Mouse (Mus musculus) retina, postnatal 1 day (tissue): ENCODE results near the gene Brat1.
A peak's percentile ranks its signal among the peaks of the same experiment; 100 is the strongest.

Experiments
- DNase-seq: peaks from one replicate; pipeline ENCODE4 v3.0.0-alpha.2; 2012

Brat1 gene

DNA sequence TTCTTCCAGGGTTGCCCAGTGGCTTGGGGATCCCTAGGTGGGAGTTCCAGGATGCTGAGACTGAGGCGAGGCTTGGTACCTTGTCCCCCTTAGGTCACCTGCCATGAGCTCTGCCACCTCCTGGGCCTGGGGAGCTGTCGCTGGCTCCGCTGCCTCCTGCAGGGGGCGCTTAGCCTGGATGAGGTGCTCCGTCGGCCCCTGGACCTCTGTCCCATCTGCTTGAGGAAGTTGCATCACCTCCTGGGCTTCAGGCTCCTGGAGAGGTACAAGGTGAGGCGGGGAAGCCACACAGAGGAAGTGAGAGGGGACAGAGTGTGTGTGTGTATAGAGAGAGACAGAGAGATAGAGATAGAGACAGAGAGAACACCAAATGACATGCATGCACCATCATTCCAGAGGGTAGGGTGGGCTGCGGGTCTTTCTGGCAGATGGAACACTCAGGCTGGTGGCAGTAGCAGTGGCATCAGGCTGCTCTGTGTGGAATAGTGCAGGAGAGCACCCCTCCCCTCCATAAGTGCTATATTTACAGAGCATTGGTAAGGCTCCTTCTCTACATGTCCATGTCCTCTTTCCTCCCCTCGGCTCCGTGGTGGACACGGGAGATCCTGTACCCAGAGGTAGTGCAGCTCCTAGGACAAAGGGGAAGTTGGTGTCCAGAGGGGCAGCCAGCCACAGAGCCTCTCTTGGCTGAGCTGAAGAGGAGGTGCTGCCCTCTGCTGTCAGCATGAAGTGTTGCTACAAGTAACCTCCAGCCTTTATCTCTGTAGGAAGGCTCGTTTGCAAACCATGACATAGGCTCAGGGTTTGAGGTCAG lies 44.5 kb downstream of the Brat1 start:
- peak; percentile 88 for DNase-seq

- DNase-seq = peak; percentile 37
These were observed 46.1 kb downstream of the Brat1 start for GRCm38 (mm10) chr5:140750925-140751324.

DNA sequence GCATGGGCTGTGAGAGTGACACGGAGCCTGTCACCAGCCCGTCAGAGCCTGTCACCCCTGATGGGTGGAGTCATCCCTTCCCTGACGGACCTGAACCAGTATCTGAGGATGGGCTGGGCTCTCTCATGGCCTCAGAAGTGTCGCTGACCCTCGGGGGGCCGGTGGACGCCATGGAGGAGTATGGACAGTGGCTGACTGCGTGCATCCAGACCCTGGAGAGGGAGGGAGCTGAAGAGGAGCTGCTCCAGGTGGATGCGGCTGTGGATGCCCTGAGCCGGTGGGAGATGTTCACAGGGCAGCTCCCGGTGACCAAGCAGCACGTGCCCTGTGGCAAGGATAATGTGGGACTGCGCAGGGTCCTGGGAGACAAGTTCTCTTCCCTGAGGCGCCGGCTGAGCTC lies 47.2 kb downstream of the Brat1 start:
- DNase-seq = no peak

- peak; percentile 24 for DNase-seq
These were observed 47.8 kb downstream of the Brat1 start for GRCm38 (mm10) chr5:140752639-140753038.

- DNase-seq = peak; percentile 23
These were observed 48.4 kb downstream of the Brat1 start for GRCm38 (mm10) chr5:140753223-140753622.

- DNase-seq = no peak
These were observed 54.1 kb downstream of the Brat1 start for GRCm38 (mm10) chr5:140758864-140759263.

- no peak for DNase-seq
These were observed 57.7 kb downstream of the Brat1 start for GRCm38 (mm10) chr5:140762540-140762939.

DNA sequence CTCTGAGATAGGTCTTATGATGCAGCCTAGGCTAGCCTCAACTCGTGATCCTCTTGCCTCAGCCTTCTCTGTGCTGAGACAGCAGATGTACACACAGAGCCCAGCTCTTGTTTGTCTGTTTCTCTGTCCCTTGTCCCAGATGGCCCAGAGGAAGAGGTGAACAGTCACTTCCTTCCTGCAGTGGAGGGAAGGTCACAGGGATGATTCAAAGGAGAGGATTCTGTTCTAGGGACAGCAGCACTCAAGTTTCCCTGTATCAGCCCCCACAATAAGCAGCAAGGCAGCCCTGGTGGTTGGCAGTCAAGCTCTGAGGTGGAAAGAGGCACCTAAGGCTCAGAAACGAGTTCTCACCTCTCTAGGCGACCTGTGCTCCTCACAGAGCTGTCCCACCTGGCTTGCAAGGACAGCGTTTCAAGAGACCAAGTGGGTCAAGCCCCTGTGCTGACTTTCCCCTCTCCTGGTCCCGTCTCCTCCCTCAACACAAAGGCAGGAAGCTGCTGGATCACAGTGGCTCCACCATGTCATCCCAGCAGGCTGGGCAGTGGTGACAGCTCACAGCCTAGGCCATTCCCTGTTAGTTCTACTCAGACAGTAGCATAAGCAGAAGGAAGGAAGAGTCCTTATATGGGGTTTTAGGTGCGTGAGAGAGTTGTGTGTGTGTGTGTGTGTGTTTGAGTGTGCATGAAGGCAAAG lies 60.3 kb downstream of the Brat1 start:
- no peak for DNase-seq

- DNase-seq = no peak
These were observed 61.8 kb downstream of the Brat1 start for GRCm38 (mm10) chr5:140766566-140766965.

- DNase-seq = peak; percentile 99
These were observed 62.9 kb downstream of the Brat1 start for GRCm38 (mm10) chr5:140767704-140768141.

DNA sequence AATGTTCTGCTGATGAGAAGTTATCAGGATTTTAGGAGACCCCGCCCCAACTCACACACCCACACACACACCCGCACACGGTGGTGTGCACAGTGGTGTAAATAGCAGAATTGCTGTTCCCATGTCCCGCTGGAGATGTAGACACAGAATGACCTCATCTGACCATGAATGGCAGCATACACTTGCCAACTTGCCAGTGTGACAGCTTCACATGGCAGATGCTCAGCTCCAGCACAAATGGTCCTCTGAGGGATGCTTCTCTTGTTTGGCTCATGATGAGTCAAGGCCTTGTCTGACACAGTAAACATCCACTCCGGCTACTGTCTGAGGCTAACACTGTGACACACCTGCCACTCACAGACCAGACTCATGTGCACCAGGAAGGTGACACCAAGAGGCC lies 63.5 kb downstream of the Brat1 start:
- DNase-seq = peak; percentile 77
